Mouse (Mus musculus) hindbrain, embryonic 14.5 days (tissue): ENCODE data around the gene Frmd6. TPM values are rescaled to one million over a fixed set of nuclear protein-coding genes. Genes with fewer than 3 reads are reported as not detected.

Experiments used
- polyA plus RNA-seq: library from polyadenylated mRNA; unstranded; fragments of >200 nt; fragmentation: Nextera tagmentation; extraction: Ambion mirVana; gene quantifications from 2 replicates; pipeline ENCODE4 v1.2.1, GENCODE M21; 2014

Gene Frmd6
- polyA plus RNA-seq, 1 experiment from 2014 or later, result 9.5 TPM

Other genes starting within 250 kb of the Frmd6 start
- gene Actr10, start 112.3 kb downstream of the Frmd6 start, polyA plus RNA-seq, result 220 and 224 TPM in 2 replicates
- 488 and 564 TPM in 2 replicates for gene Psma3, start 149.1 kb downstream of the Frmd6 start, polyA plus RNA-seq
- 36.9 and 39.1 TPM in 2 replicates for gene Arid4a, start 190.5 kb downstream of the Frmd6 start, polyA plus RNA-seq